8 mouse cellular contexts compared by ENCODE assay signal in genomic region chr14:55590748-55591330, GRCm38 (mm10). TPM values are rescaled to one million over a fixed set of nuclear protein-coding genes. Genes with fewer than 3 reads are reported as not detected.
DNase-seq lines count a peak whose midpoint lies in the region; ATAC-seq lines count a peak whose summit lies in the region.

TSS of gene Psme2 (minus strand) at chr14:55591113.

- H3K9ac ChIP-seq in hindbrain, embryonic 15.5 days = peak within 1 kb of the TSS; percentile 78

- peak within 1 kb of the TSS; percentile 80 for H3K4me3 ChIP-seq in hindbrain, embryonic 15.5 days

- ATAC-seq in hindbrain, embryonic 15.5 days (ENCODE audit: low FRiP score, low read depth) = peak; percentile 95

- peaks cover 37% of the 10 kb centered on the region for H3K4me1 ChIP-seq in hindbrain, embryonic 15.5 days (replicated peaks)

- DNase-seq in T-cell, adult 2 months (ENCODE audit: low spot score) = peak; percentile 79
- peak; percentile 71 to 74 for DNase-seq in cerebellum, postnatal 36 days
- peak; percentile 90 to 93 for DNase-seq in frontal cortex, postnatal 36 days (ENCODE audit: low spot score in 2 of 2)
- peak; percentile 90 for DNase-seq in left cerebral cortex, adult 11 months (ENCODE audit: low spot score)
- peak; percentile 95 to 97 for DNase-seq in lung, postnatal 4 days
- DNase-seq in right cerebral cortex, adult 18-20 months = peak; percentile 95
- peak; percentile 94 for DNase-seq in urinary bladder, postnatal 14 days (ENCODE audit: low spot score)

- H3K36me3 ChIP-seq in hindbrain, embryonic 15.5 days = peaks cover 26% of the 10 kb centered on the region

- no peaks in the 10 kb centered on the region for H3K9me3 ChIP-seq in hindbrain, embryonic 15.5 days

- no peaks in the 10 kb centered on the region for H3K27me3 ChIP-seq in hindbrain, embryonic 15.5 days

- H3K27ac ChIP-seq in hindbrain, embryonic 15.5 days (replicated peaks) = peak within 1 kb of the TSS; percentile 96

- H3K4me2 ChIP-seq in hindbrain, embryonic 15.5 days = peak within 1 kb of the TSS; percentile 87

- under 1% methylated on average over 21 of the region's 22 CpGs for WGBS in hindbrain, embryonic 15.5 days

RNA-seq across cellular contexts. Expression of gene Psme2, which starts in this region (rescaled TPM):
- 178 and 204 TPM in 2 replicates for polyA plus RNA-seq in hindbrain, embryonic 15.5 days (2015; fragmentation: Nextera tagmentation; extraction: Ambion mirVana)

Comparison
In these comparisons a context has a peak if more than half of its experiments do, and no peak if none do; other contexts are left out.
1. Peak in every context shown above with its lines: DNase-seq, ATAC-seq, H3K4me3 ChIP-seq and H3K27ac ChIP-seq.